Mouse (Mus musculus) right cerebral cortex, adult 2 months (tissue): ENCODE measurements at regions not wholly inside any gene's neighbourhood (a gene's known extent, or its start where the extent isn't known, plus 50 kb on each side); places are given as distances from the start of the nearest gene placed in this dataset.
"Not testable (repeated sequence)": the region's sequence is repeated elsewhere in the genome, so short reads cannot be mapped to it uniquely, and the experiment has no call there.

Experiments used
- DNase-seq, 2 experiments: peaks; one replicate each; pipeline ENCODE4 v3.0.0; 2021 to 2022; ENCODE audit warnings: low spot score in 2 of 2

DNA sequence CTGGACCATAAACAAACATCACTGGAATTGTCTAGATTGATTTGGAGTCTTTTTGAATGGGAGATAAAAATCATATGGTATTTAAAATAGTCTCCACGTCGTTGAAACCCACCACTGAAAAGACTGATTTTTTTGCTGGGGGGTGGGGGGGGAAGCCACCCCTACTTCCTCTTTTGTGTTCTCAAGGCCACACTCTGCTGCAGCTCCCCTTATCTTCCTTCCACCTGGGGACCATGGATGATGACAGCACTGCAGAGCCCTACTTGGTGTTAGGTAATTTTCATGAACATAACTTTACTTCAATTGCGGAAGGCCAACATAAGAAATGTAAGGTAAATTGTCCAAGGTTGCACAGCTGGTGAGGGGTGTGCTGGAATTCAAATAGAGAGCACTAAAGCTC, 232.4 kb upstream of the Vrk2 start:
- DNase-seq, result no peak

DNA sequence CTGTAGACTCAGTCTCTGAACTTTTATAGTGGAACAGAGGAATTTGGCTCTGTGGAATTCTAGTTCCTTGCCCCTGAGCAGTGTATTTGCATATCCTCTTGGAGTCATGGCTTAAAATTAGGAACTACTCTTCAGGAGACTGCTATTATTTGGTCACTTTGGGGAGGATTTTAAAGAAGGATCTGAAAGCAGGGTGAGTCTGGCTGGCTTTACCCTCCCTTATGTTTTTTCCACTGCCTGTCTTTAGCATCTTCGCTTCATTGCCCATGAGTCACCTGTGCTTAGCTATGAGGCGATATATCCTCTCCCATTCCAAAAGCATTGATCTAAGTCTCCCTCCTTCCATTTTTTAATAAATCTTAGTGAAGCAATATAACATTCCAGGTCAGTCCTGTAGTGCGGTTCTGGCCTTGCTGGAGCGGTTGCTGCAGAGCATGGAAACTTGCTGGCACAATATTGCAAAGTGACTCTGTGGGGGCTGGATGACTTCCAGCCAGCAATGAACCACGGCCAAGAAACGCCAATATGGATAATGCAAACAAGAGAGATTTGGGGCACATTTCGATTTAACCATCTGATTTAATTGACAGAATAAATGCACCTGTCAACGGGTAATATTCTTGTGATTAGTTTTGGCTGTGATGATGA, 230.4 kb upstream of the Vrk2 start:
- DNase-seq, result no peak

DNA sequence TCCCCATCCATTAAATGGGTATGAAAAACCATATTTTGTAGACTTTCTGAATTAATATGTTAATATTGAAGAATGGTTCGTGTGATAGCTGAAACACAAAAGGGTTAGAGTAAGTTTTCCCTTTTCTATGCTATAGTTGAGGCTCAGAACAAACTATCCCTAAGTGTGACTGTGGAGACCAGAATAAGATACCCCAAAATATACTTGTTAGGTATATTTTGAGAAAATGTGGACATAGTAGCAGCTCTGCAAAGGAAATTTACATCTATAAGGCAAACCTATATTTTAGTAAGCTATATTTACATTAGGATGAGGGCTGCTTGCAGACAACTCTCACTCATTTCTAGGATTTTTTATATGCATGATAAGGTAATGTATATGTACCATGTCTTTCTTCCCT, 227.3 kb upstream of the Vrk2 start:
- no peak for DNase-seq

DNA sequence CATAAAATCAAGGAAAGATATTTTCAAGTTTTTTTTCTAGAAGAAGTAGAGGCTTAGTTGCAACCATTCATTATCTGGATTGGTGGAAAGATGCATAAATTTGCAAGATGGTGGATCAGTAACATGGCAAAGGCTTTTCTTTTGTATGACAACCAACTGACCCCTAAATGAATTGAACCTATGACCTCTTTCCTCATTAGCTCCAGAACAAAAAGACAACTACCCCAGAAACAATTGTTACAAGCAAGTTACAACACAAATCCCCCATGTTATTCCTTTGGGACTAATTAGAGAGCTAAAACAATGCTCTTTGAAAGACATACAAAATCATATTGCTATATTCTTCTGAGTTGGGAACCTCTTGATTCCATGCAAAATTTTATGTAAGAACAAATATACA, 223.5 kb upstream of the Vrk2 start:
- no peak for DNase-seq

DNA sequence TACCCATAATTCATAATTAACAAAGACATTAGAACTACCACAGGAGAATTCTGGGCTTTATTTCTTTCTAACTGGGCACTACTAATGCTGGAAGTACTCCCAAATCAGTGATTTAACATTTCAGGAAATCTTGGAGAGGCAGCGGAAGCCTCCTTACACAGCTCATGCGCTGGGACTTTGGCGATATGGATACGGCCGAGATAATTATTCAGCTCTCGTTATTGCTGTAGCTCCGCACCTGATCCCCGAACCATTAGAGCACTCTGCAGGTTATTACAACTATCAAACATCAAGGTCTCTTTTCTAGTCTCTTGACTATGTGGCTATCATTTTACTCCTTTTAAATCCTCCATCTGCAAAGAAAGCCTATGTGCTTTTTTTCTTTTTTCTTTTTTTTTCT, 221.3 kb upstream of the Vrk2 start:
- no peak for DNase-seq

DNA sequence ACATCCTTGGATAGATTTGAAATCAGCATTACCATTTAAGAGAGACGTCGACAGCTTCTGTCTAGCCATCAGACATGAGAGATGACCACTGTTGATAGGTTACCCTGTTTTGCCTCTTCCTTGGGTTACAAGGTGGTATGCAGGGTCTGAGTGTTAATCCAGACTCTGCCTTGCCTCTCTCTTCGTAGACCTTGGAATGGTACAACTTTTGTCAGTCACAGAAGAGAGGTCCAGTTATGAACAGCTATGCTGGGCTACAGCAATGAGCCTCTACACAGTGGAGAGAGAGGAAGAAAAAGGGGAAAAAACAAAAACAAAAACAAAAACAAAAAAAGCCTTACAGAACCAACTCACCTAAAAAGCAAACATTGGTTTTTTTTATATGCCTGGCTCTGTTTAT, 220.8 kb upstream of the Vrk2 start:
- no peak for DNase-seq

DNA sequence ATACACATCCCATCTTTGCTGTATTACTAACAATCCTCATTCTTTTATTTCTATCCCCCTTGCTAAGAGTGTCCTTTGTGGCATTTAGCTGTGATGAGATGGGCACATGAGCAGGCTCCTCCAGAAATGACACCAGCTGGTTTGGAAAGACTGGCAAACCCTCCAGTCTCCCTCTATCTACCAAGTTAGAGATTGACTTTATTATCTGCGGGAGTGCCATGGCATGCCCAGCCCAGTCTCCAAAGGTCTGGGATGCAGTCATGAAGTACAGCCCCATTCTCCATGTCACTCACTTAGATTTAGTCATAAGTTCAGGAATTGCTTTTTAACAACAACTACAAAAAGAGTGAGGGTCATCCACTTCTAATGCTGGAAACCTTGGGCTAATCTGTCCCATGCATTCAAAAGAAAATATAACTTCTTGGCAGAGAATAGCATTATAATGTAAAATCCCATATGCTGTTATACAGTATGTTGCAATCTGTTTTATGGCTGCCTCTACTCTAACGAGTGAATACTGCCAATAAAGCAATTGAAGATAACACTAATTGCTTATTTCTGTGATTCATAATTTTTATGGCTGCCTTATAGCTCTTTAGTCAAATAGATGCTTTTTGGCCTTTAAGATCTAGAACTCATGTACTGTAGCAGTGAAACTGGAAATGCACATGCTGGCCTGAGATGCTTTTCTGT, 208.6 kb upstream of the Vrk2 start:
- DNase-seq, result no peak

DNA sequence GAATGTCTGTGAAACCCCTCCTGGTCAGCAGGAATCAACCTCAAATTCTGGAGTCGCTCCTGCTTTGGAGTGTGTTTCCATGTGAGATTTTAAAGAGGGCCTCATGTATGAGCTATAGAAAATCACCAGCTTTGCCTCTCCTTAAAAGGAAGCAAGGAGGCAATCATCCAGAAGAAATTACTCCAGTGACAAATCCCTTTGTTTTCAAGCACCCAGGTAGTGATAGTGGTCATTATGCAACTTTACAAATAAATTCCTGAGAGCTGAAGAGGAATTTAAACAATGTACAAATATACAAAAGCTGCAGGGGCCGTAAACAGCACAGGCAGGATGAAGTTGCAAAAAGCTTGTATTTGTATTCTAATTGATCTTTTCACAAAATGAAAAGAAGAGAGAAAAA, 206.5 kb upstream of the Vrk2 start:
- DNase-seq, result no peak

DNA sequence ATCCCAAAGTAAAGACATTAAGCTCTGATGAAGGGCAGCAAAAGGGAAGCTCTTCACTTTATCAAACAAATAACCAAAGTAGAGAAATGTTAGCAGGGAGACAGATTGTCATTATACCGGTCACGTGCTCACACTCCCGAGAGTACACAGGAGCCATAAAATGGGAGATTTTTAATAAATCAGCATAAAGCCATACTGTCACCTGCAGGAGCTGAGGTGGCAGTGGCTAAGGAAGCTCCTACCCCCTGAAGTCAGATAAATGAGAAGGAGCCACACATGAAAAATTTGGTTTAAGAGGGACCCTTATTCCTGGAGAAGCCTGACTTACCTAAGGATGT, 200.8 kb upstream of the Vrk2 start:
- DNase-seq, result no peak

DNA sequence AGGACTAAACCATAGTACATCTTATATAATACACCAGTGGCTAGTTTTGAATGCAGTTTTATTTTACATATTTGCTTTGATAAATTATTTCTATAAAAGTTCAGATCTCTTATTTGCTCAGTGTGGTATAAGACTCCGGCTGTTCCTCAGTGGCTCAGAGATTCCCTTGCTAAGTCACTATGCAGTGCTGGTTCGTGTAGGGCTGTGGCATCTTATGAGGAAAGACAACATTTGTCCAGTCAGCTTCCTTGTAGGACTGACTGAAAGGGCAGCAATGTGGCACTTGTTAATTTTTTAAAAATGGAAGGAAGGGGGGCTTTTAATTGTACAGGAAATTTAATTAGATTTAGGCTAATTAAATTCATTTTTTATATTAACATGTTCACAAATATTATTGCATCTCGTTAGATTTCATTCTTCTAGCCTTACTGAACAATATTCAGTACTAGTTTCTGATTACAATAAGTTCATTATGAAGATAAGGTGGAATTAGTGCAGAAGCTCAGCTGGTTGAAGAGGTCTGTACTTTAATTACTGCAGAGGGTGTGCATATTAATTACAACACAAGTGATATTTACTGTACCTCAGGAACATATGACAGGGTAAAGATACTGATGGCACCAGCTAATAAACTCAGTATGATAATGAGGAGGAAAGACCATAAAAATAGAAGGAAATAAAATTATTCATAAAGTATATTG, 200.3 kb upstream of the Vrk2 start:
- DNase-seq, result no peak

DNA sequence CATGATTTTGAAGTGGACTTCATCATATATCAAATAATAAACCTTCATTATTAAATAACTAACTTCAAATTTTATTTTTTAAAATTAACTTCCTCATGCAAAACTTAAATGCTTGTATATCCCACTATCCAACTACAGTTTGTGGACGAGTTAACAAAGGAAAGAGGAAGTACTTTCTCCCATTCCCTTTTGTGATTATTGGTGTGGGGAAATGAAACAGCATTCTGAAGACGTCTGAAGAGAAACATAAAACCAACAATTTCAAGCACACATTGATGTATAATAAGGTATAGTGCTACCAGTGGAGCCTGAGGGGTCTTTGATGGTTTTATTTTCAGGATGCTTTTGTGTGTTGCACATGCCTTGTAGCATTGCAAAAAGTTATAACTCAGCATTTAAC, 195.5 kb upstream of the Vrk2 start:
- DNase-seq, result no peak

DNA sequence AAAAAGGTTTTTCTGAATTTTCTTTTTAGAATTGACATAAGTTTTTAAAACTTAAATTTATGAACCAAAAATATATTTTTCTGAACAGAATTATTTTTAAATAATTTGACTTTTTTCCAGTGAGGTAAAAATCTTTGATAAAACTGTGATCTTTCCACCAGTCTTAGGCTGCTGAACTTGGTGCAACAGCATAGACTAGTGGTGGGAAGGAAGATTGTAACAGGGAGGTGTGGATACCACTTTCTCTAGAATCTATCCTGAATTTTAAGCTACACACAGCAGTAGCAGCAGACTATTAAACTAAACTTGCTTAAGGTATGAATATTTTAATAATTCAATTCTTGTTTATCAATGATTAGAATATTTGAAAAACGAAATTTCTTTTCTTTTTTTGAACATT, 191.4 kb upstream of the Vrk2 start:
- peak in 1 of 2 experiments; percentile 28 for DNase-seq

DNA sequence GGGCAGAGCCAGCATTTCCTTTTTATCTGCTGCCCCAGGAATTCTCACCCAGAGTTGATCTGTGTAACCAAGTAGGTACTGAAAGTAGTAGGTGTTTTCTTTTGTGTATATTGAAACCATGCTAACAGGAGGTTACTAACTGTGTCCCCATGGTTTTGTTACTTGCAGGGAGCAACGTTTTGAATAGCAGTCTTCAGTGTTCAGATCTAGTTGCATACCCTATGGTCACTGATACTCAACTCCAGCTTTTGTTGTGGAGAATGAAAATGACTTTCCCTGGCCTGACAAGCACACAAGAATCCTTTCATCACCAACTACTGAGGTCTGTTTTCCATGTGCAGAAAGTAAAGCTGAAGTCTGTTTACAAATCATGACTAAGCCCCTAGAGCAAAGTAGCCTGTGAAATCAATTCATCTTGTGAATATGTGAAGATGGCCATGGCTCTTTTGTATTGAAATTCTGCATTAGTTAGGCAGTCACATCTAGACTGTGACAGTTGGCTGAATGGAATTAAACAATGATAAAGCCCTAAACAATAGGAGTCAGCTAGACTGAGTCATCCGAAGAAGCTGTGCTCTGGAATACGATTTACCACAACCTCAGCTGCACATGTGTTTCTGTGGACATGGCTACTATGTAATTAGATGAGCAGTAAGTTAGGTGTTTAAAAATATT, 179.5 kb upstream of the Vrk2 start:
- DNase-seq, result no peak

DNA sequence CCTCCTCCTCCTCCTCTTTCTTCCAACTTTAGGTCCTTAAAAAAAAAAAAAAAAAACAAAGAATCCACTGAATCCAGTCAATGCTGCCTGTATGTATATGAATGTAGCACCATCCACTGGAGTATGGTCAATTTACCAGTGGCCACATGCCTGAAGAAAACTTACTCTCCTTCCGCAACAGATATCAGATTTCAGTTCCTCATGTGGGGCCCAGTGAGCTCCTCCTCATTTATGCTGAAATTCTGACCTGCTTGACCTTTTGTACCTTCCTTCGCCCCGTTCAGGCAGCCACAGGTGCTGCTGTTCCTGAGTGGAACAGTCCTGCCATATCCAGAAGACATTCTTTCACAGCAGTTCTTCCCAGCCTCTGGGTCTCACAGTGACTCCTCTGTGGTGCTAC, 161.8 kb upstream of the Vrk2 start:
- DNase-seq, result no peak

DNA sequence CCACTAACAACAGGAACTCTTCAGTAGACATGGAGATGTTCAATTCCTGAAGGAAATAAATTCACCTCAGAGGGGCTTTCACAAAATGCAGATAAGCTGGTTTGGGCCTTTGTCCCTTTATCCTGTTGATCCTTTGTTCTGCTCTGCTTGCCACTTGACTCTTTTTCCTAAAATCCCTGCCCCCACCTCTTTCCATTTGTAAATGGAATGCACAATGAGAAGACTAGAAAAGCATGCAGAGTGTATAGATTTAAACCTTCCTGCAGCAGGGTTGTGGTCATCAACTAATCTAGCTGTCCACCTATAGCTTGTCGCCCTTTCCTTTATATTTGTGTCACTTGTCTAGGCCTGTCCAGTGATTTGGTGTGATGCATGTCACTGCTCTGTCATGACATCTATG, 159.8 kb upstream of the Vrk2 start:
- no peak for DNase-seq

DNA sequence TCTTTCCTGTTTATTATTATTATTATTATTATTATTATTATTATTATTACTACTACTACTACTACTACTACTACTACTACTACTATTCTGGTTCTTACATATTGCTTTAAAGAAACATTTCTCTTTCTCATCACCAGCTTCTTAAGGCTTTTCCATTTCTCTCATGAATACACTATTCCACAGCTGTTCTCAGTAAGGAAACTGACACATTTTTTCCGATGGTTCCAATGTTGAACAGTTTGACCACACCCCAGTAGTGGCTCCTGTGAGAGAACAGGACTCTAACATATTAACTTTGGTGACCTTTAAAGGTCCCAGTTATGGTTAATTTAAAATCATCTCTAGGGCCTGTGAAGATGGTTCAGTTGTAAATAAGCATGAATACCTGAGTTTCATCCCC, 148.4 kb upstream of the Vrk2 start:
- DNase-seq, result no peak

DNA sequence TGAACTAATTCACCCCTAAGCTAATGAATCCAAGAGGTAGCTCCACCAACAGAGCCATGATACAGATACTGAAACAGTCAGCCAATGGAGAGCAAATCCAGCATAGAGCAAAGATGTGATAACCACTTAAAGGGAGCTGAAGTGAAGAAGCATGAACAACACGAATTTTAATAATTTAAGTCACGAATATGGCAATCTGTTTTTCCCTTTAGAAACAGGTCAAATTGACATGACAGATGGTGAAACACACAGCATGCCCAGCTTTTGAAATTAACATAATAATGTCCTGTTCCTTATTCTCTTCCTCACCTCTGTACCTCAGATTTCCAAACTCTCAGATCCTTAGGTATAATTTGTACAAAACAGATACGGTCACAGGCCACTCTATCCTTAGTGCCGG, 145.9 kb upstream of the Vrk2 start:
- DNase-seq, result no peak

DNA sequence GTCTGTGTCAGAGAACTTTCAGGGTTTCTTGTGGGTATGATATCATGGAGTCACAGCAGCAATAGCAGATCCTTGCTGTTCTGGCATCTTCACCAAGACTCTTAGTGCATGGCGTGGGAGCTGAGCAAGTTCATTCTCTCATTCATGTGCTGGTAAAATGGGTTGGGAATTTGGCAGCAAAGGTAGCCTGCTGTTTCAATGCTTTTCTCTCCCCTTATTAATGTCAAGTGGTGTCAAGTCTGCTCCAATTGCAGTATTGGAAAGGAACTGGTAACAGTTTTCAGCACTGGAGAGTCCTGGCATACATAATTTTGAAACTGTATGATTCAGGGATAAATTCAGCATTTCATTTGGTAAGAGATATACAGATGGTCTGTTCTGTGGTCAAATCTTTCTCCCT, 133.2 kb upstream of the Vrk2 start:
- no peak for DNase-seq

DNA sequence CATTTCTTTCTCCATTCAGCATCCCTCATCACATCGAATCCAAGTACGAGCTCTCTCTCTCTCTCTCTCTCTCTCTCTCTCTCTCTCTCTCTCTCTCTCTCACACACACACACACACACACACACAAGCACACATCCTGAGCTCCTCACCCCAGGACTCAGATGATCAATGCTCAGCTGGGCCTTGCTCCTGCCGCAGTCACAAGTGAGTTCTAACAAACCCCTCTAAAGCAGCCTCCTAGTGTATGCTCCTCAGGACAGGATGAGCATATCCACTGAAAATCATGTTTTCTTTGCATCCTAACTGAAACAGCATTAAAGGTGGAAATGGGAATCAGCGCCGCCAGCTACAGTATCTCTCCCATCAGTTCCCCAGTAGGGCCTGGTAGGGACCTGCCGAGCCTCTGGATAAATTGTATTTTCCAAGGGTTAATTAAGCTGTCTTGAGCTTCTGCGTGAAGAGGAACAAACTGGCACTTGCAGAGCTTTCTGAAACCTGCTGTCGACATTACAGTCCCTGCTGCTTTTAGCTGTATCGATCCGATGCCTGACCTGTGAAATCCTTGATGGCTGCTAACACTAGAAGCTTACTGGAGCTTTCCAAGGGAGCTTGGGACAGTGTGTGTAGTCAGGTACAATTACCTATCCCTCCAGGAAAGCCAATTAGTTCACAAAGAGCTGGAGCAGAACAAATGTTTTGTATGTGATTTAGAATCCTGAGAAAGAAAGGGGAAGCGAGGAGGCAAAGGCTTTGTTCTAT, 131.3 kb upstream of the Vrk2 start:
- DNase-seq, result no peak

DNA sequence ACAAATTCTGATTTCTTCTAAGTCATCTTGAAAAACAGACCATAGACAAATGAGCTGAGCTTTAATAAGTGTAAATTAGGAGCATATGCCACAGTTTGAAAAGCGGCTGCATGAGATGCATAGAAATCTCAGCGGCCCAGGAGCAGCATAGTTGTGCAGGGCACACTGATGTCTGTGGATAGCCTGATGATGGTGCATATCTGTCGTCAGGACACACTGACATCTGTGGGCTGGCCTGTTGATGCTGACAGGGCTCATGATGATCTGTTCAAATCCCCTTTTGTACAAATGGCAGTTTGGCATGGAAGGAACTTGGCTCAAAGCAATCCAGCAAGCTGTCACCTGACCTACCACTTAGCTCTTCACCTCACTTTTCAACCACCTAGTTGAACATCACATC, 128.5 kb upstream of the Vrk2 start:
- DNase-seq, result no peak

DNA sequence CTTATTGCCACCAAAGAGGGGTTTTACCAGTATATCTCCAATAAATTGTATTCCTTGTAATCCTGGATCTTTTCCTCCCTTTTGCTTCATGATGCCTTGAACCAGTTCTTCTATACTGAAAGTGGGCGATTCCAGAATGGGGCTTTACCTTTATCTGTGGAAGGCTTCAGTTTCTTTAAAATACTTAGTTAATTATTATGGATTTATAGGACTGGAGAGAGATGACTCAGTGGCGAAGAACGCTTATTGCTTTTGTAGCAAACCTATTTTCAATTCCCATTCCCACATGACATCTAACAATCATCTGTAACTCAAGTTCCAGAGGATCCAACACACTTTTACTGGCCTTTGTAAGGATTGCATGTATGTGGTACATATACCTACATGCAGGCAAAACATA, 127.4 kb upstream of the Vrk2 start:
- DNase-seq, result no peak

DNA sequence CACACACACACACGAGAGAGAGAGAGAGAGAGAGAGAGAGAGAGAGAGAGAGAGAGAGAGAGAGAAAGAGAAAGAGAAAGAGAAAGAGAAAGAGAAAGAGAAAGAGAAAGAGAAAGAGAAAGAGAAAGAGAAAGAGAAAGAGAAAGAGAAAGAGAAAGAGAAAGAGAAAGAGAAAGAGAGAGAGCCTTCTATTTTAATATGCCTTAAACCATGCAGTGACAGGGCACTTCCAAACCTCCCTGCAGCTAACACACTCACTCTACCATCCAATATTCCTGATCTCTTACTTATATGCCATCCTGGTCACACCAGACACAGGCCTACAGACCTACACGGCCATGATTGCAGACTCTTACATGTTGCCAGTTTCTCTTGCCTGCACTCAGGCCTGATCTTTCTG, 117.4 kb upstream of the Vrk2 start:
- DNase-seq, result not testable (repeated sequence)
